Mouse (Mus musculus) heart, adult 2 months (tissue): ENCODE results near the gene Pth. TPM values are rescaled to one million over a fixed set of nuclear protein-coding genes. Genes with fewer than 3 reads are reported as not detected.

Source experiments
- DNase-seq, 2 experiments: peaks; one replicate each; pipeline ENCODE4 v3.0.0; 2021
- H3K27ac ChIP-seq: fragments of 200-600 bp; 2 replicates; pipeline ENCODE4 v1.8.1; 2022
- H3K27me3 ChIP-seq: fragments of 200-500 bp; 2 replicates; pipeline ENCODE4 v1.6.1; 2012; ENCODE audit warnings: mild to moderate bottlenecking, low read length, inconsistent platforms, mixed read lengths; ENCODE audit not compliant: control insufficient read depth, insufficient read depth
- H3K36me3 ChIP-seq: fragments of 200-500 bp; 2 replicates; pipeline ENCODE4 v1.6.1; 2012; ENCODE audit warnings: low read length, inconsistent platforms; ENCODE audit not compliant: control insufficient read depth, insufficient read depth
- H3K4me1 ChIP-seq: fragments of 200-500 bp; 2 replicates; pipeline ENCODE4 v1.6.1; 2011; ENCODE audit warnings: low read length; ENCODE audit not compliant: control insufficient read depth, insufficient read depth
- H3K4me3 ChIP-seq: fragments of 200-600 bp; 2 replicates; pipeline ENCODE4 v1.8.1; 2022
- H3K79me2 ChIP-seq: fragments of 200-500 bp; replicated peaks from 2 replicates; pipeline ENCODE4 v1.6.1; 2012; ENCODE audit warnings: mild to moderate bottlenecking, inconsistent platforms, low read length, moderate library complexity, mixed read lengths; ENCODE audit not compliant: control insufficient read depth, insufficient read depth
- H3K9ac ChIP-seq: fragments of 200-500 bp; 2 replicates; pipeline ENCODE4 v1.6.1; 2012; ENCODE audit warnings: low read depth, mild to moderate bottlenecking, control low read depth, inconsistent platforms, low read length, mixed read lengths
- CTCF ChIP-seq: fragments of 200-600 bp; IDR thresholded peaks from 2 replicates; pipeline ENCODE4 v1.8.1; 2022; ENCODE audit warnings: antibody characterized with exemption, mild to moderate bottlenecking, moderate library complexity
- EP300 ChIP-seq: fragments of 200-500 bp; IDR thresholded peaks from 2 replicates; pipeline ENCODE4 v1.6.1; 2011; ENCODE audit warnings: low read depth, low read length, control low read depth; ENCODE audit not compliant: insufficient read depth
- POLR2A ChIP-seq: fragments of 200-500 bp; IDR thresholded peaks from 2 replicates; pipeline ENCODE4 v1.6.1; 2011; ENCODE audit warnings: mild to moderate bottlenecking, low read depth, low read length, control low read depth; ENCODE audit not compliant: insufficient read depth
- WGBS: fragments of 180-500 bp; shearing (Covaris S2); methylation state at CpG from one replicate; pipeline ENCODE4 v1.1.7; 2018; 5-methylcytosine and 5-hydroxymethylcytosine counted together
- intact Hi-C: fragments of 180-260 bp; cut with DNase I; formaldehyde crosslinking; loops from one replicate; pipeline ENCODE4 v1.15.1; 2025
- polyA plus RNA-seq: library from polyadenylated mRNA; depleted of rRNA; stranded (reverse); fragments of >200 nt; gene quantifications from 2 replicates; pipeline ENCODE4 v1.2.3, GENCODE M21; 2012
- total RNA-seq, 2 experiments: library from RNA; stranded (reverse); gene quantifications; 2 replicates each; pipeline ENCODE4 v1.2.3; 2021

Gene Pth
- total and polyA plus RNA-seq, 3 experiments, result not detected

DNA sequence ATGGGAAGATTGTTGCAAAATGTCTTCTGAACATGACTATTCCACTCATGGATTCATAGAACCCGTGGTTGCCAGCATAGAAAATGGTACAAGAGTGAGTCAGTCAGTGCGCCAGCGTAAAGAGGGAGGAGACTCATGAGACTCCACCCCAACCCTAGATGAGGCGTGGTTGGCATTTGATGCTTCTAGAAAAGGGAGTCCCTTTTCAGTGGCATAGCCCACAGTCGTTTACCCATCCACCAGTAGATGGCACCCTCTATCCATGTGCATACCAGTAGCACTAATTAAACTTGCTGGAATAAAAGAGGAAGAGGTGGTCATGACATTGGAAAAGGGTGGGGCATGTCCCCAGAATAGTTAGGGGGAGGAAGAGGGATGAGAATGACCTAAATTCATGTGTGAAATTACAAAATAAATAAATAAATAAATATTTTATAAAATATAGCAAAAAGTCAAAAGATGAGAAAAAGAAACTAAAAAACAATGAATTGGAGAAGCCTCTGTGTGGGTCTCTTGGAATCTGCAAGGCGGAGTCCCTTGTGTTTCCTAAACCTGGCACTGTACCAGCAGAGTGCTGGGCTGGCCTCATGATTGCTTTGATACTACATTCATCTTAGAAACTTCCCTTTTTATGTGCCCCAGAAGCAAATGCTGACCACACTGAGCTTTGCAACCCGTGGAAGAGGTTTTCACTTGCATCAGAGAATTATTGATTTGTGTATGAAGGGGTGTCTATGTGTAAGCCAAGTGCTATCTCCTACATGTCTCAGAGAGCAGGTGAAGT lies 10.3 kb downstream of the Pth start:
- no peaks in the 10 kb centered on the region for H3K27me3 ChIP-seq
- no peaks in the 10 kb centered on the region for H3K36me3 ChIP-seq
- H3K27ac ChIP-seq, result no peak overlapping the region
- H3K4me1 ChIP-seq, result no peaks in the 10 kb centered on the region; the same call in 1 of the 2 replicates
- intact Hi-C loops, result loop anchor here (1.0 to 10.0 kb wide), 4 partner anchors 57 to 644 kb away; no protein-coding TSS in a partner anchor
- H3K4me3 ChIP-seq, result no peak overlapping the region
- no peaks in the 10 kb centered on the region for H3K79me2 ChIP-seq
- WGBS, result 16% methylated on average over 7 of the region's 7 CpGs
- no peak overlapping the region for H3K9ac ChIP-seq
- DNase-seq, result peak; percentile 52 to 57
- TF ChIP-seq POLR2A, result no peak
- TF ChIP-seq EP300, result 0 out of 2 replicates have a peak, but pooled peaks have one; percentile 29
- peak; percentile 97 for TF ChIP-seq CTCF

GRCm38 (mm10) chr7:113372682-113373081 lies 15.7 kb downstream of the Pth start:
- DNase-seq, result no peak
- Histone ChIP-seq H3K79me2 (no peaks in the 10 kb centered on the region), H3K27me3 (no peaks in the 10 kb centered on the region), H3K27ac (no peak overlapping the region), H3K4me3 (no peak overlapping the region), H3K9ac (no peak overlapping the region), H3K36me3 (no peaks in the 10 kb centered on the region), H3K4me1 (peaks cover 1% of the 10 kb centered on the region; the same call in 1 of the 2 replicates)
- intact Hi-C loops, result loop anchor here (10.0 kb wide), 1 partner anchor 62 kb away; no protein-coding TSS in a partner anchor
- TF ChIP-seq POLR2A (no peak), EP300 (no peak), CTCF (no peak)
- 88% methylated on average over 1 of the region's 1 CpGs for WGBS

- peak overlapping the region; percentile 86 for H3K4me3 ChIP-seq
- H3K79me2 ChIP-seq, result no peaks in the 10 kb centered on the region; the same call in 1 of the 2 replicates
- H3K36me3 ChIP-seq, result peaks cover 2% of the 10 kb centered on the region; the same call in 1 of the 2 replicates
- TF ChIP-seq POLR2A, result no peak
- peak; percentile 68 for TF ChIP-seq CTCF
- TF ChIP-seq EP300, result no peak
- intact Hi-C loops, result loop anchor here (10.0 kb wide), 1 partner anchor 65 kb away; no protein-coding TSS in a partner anchor
- peaks cover 1% of the 10 kb centered on the region; the same call in 1 of the 2 replicates for H3K4me1 ChIP-seq
- peak; percentile 84 for DNase-seq
- under 1% methylated on average over 44 of the region's 44 CpGs for WGBS
- H3K27me3 ChIP-seq, result no peaks in the 10 kb centered on the region
- H3K27ac ChIP-seq, result peak overlapping the region; percentile 81
- H3K9ac ChIP-seq, result peak overlapping the region; percentile 79
Observed at GRCm38 (mm10) chr7:113369620-113370340, 18.6 kb downstream of the Pth start.

DNA sequence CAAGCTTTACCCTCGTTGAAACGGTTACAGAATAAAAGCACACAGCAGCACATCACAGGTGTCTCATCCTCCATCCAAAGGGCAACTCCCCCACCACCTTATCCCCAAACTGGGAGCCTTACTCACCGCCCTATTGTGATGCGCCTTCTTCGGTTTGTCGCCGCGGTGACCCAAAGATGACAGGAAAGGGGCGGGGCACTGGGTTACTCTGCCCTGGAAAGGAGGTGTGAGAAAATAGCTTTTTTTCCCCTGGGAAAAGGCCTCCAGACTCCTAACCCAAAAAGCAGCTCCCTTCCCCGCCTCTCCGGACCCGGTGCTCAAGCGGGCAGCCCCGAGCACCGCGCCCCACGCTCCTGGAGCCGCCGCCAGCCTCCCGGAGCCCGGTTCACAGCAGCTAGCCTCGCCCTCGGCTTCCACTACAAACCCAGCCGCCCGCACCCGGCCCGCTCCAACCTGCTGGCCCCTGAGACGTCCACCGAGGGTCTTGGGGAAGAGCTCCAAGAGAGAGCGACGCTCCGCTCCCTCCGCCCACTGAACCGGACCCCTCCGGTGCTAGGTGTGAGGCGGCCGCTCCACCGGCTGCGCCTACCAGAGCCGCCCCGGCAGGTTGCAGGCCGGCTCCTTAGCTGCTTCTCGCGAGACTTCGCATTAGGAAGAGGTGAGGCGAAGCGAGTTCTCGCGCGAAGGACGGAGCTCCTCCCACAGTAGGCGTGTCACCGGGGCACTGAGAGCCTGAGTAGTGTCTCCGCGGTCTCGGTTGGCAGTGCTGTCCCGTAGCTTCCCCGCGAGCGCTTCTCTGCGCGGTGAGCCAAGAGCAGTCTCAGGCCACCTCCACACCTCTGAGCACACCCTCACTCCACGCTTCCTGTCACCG lies 19.4 kb downstream of the Pth start, which contains the start of gene Btbd10:
Btbd10 (minus strand) TSS at position 647 of the 874 bp plus-strand sequence.
- peak; percentile 98 to 99 for DNase-seq
- Histone ChIP-seq H3K79me2 (no peaks in the 10 kb centered on the region; the same call in 1 of the 2 replicates), H3K27ac (peak within 1 kb of the TSS; percentile 81), H3K4me3 (peak within 1 kb of the TSS; percentile 86), H3K36me3 (peaks cover 2% of the 10 kb centered on the region; the same call in 1 of the 2 replicates), H3K9ac (peak within 1 kb of the TSS; percentile 88), H3K27me3 (no peaks in the 10 kb centered on the region), H3K4me1 (peaks cover 1% of the 10 kb centered on the region; the same call in 1 of the 2 replicates)
- peak; percentile 89 for TF ChIP-seq POLR2A
- no peak for TF ChIP-seq CTCF
- intact Hi-C loops, result no loop called here
- under 1% methylated on average over 64 of the region's 64 CpGs for WGBS

DNA sequence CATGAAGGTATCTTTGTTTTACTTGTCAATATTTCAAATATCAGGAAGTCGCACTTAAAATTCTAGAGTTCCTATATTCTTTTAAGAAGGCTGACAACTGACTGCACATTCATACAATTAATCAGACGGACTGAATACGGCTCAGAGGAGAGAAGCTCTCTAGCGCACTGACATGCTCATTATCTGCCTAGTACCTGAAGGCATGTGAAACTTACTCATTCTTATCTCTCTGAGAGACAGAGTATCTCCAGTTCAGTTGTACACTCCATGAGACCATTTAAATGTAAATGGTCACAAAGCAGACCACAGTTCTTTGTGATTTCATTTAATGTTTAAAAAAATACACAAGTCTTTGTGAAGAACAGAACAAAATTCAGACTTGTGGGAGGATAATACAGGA lies 20.9 kb downstream of the Pth start:
- intact Hi-C loops, result no loop called here
- DNase-seq, result no peak
- H3K36me3 ChIP-seq, result peaks cover 2% of the 10 kb centered on the region; the same call in 1 of the 2 replicates
- no peak overlapping the region for H3K27ac ChIP-seq
- no peak for TF ChIP-seq EP300
- TF ChIP-seq POLR2A, result no peak
- no peak for TF ChIP-seq CTCF
- H3K79me2 ChIP-seq, result no peaks in the 10 kb centered on the region; the same call in 1 of the 2 replicates
- H3K27me3 ChIP-seq, result no peaks in the 10 kb centered on the region
- WGBS, result 85% methylated on average over 4 of the region's 4 CpGs
- no peak overlapping the region for H3K4me3 ChIP-seq
- peaks cover 1% of the 10 kb centered on the region; the same call in 1 of the 2 replicates for H3K4me1 ChIP-seq
- H3K9ac ChIP-seq, result no peak overlapping the region
